Mouse (Mus musculus): ENCODE measurements around the gene Gbgt1.
"Not testable (repeated sequence)": the region's sequence is repeated elsewhere in the genome, so short reads cannot be mapped to it uniquely, and the experiment has no call there.

Gene Gbgt1

GRCm38 (mm10) chr2:28496671-28497070 lies at the start of gene Gbgt1:
Gene Gbgt1, plus strand, starts transcription at chr2:28496891.
- no peak for DNase-seq (ENCODE audit: low spot score)

GRCm38 (mm10) chr2:28447315-28447670 lies 49.4 kb upstream of the Gbgt1 start:
- no peak for DNase-seq (ENCODE audit: low spot score)

- DNase-seq (ENCODE audit: low spot score) = no peak
Observed at GRCm38 (mm10) chr2:28451663-28452062, 45.0 kb upstream of the Gbgt1 start.

GRCm38 (mm10) chr2:28453539-28453938 lies 43.2 kb upstream of the Gbgt1 start:
- no peak for DNase-seq (ENCODE audit: low spot score)

GRCm38 (mm10) chr2:28456616-28457015 lies 40.1 kb upstream of the Gbgt1 start:
- no peak for DNase-seq (ENCODE audit: low spot score)

- DNase-seq (ENCODE audit: low spot score) = peak; percentile 41
Observed at GRCm38 (mm10) chr2:28463919-28464318, 32.8 kb upstream of the Gbgt1 start.

GRCm38 (mm10) chr2:28464919-28465318 lies 31.8 kb upstream of the Gbgt1 start:
- DNase-seq (ENCODE audit: low spot score) = no peak

- peak; percentile 78 for DNase-seq (ENCODE audit: low spot score)
Observed at GRCm38 (mm10) chr2:28465836-28466518, 30.7 kb upstream of the Gbgt1 start, which contains the start of gene 1700007K13Rik. Gene 1700007K13Rik, minus strand, starts transcription at chr2:28466332.

- peak; percentile 87 for DNase-seq (ENCODE audit: low spot score)
Observed at GRCm38 (mm10) chr2:28467860-28468485, 28.7 kb upstream of the Gbgt1 start, which contains the start of gene Mrps2. Gene Mrps2, plus strand, starts transcription at chr2:28468066.

GRCm38 (mm10) chr2:28468486-28469225 lies 28.0 kb upstream of the Gbgt1 start:
- no peak for DNase-seq (ENCODE audit: low spot score)

- no peak for DNase-seq (ENCODE audit: low spot score)
Observed at GRCm38 (mm10) chr2:28469461-28469860, 27.2 kb upstream of the Gbgt1 start.

- no peak for DNase-seq (ENCODE audit: low spot score)
Observed at GRCm38 (mm10) chr2:28470591-28470990, 26.1 kb upstream of the Gbgt1 start.

- not testable (repeated sequence) for DNase-seq (ENCODE audit: low spot score)
Observed at GRCm38 (mm10) chr2:28472011-28472410, 24.7 kb upstream of the Gbgt1 start.

GRCm38 (mm10) chr2:28477993-28478392 lies 18.7 kb upstream of the Gbgt1 start:
- DNase-seq (ENCODE audit: low spot score) = not testable (repeated sequence)

GRCm38 (mm10) chr2:28479208-28480204 lies 17.2 kb upstream of the Gbgt1 start:
- no peak for DNase-seq (ENCODE audit: low spot score)

- DNase-seq (ENCODE audit: low spot score) = no peak
Observed at GRCm38 (mm10) chr2:28483861-28484260, 12.8 kb upstream of the Gbgt1 start.

GRCm38 (mm10) chr2:28494521-28494920 lies 2.2 kb upstream of the Gbgt1 start:
- no peak for DNase-seq (ENCODE audit: low spot score)

- no peak for DNase-seq (ENCODE audit: low spot score)
Observed at GRCm38 (mm10) chr2:28495207-28495756, 1.4 kb upstream of the Gbgt1 start.

- DNase-seq (ENCODE audit: low spot score) = no peak
Observed at GRCm38 (mm10) chr2:28495801-28496595, 693 bp upstream of the Gbgt1 start.

- no peak for DNase-seq (ENCODE audit: low spot score)
Observed at GRCm38 (mm10) chr2:28497561-28497960, 870 bp downstream of the Gbgt1 start.

GRCm38 (mm10) chr2:28498431-28498830 lies 1.7 kb downstream of the Gbgt1 start:
- no peak for DNase-seq (ENCODE audit: low spot score)
